Mouse (Mus musculus) intestine, embryonic 16.5 days (tissue): ENCODE measurements at regions not wholly inside any gene's neighbourhood (a gene's known extent, or its start where the extent isn't known, plus 50 kb on each side); places are given as distances from the start of the nearest gene placed in this dataset.
"Not testable (repeated sequence)": the region's sequence is repeated elsewhere in the genome, so short reads cannot be mapped to it uniquely, and the experiment has no call there.

Source experiments
- ATAC-seq: fragments of 200-750 bp; cut with Nextera tagmentation; 2 replicates; pipeline ENCODE4 v1.8.0; 2017; ENCODE audit warnings: moderate TSS enrichment, moderate library complexity
- H3K27ac ChIP-seq: fragments of 300-500 bp; sonication (generic); 2 replicates; pipeline ENCODE4 v1.5.1; 2014; ENCODE audit warnings: mild to moderate bottlenecking, low read length
- H3K27me3 ChIP-seq: fragments of 300-500 bp; sonication (generic); replicated peaks from 2 replicates; pipeline ENCODE4 v1.6.1; 2014; ENCODE audit warnings: low read length, control low read depth, mixed read lengths; ENCODE audit not compliant: control insufficient read depth, insufficient read depth
- H3K36me3 ChIP-seq: fragments of 300-500 bp; sonication (generic); 2 replicates; pipeline ENCODE4 v1.6.1; 2014; ENCODE audit warnings: low read length, control low read depth; ENCODE audit not compliant: control insufficient read depth, insufficient read depth
- H3K4me1 ChIP-seq: fragments of 300-500 bp; sonication (generic); 2 replicates; pipeline ENCODE4 v1.6.1; 2014; ENCODE audit warnings: low read length, control low read depth, mixed read lengths; ENCODE audit not compliant: control insufficient read depth, insufficient read depth
- H3K4me2 ChIP-seq: fragments of 300-500 bp; sonication (generic); 2 replicates; pipeline ENCODE4 v1.6.1; 2014; ENCODE audit warnings: low read depth, low read length, control low read depth
- H3K4me3 ChIP-seq: fragments of 300-500 bp; sonication (generic); 2 replicates; pipeline ENCODE4 v1.5.1; 2014; ENCODE audit warnings: mild to moderate bottlenecking, low read length
- H3K9ac ChIP-seq: fragments of 300-500 bp; sonication (generic); 2 replicates; pipeline ENCODE4 v1.6.1; 2014; ENCODE audit warnings: low read depth, low read length
- H3K9me3 ChIP-seq: fragments of 300-500 bp; sonication (generic); 2 replicates; pipeline ENCODE4 v1.6.1; 2016; ENCODE audit warnings: low read length, control low read depth; ENCODE audit not compliant: control insufficient read depth
- WGBS: fragments of 180-500 bp; shearing (Covaris S2); extraction: QIAGEN DNeasy Blood & Tissue Kit; methylation state at CpG from one replicate; pipeline ENCODE4 v1.1.7; 2014; 5-methylcytosine and 5-hydroxymethylcytosine counted together

DNA sequence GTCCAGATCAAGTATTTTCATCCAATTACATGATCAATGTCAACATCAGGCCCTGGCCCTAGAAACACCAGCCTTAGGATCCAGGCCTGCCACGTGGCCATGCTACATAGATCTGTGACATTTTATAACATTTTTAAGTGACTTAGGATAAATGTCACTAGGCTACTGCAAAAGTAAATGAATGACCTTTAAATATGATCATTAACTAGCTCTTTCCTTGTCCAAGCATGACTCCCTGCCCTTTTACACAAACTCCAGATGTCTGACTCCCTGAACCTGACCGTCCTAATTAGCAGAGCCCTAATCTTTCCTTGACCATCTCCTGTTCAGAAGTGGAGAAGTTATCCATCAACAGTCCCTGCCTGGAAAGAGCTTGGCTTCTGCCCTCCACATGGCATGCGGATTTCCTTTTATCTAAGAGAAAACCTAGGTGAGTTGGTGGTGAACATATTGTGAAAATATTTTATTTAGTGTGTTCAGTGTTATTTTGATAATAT lies 585.8 kb downstream of the Pdcd6ip start:
- Histone ChIP-seq H3K4me1 (no peaks in the 10 kb centered on the region; the same call in 1 of the 2 replicates), H3K4me2 (no peak overlapping the region), H3K9ac (no peak overlapping the region), H3K27me3 (no peaks in the 10 kb centered on the region), H3K36me3 (no peaks in the 10 kb centered on the region), H3K4me3 (no peak overlapping the region), H3K27ac (no peak overlapping the region), H3K9me3 (no peaks in the 10 kb centered on the region)
- no peak for ATAC-seq
- WGBS = 60% methylated on average over 3 of the region's 3 CpGs

DNA sequence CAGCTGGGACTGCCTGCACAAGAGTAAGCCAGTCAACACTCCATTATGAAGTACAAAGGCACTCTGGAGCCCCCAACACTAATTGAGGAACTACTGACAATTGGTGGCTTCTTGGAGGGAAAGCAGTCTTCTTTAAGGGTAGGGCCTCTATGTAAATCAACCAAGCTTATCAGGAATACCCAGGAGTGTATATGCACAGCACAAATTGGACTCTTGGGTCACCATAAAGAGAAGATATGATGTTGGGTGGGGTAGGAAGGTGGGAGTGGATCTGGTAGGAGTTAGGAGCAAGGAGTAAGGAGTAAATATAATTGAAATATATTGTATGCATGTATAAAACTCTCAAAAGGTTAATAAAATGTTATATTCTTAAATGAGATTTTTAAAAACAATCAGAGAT lies 587.7 kb downstream of the Pdcd6ip start:
- Histone ChIP-seq H3K27ac (no peak overlapping the region), H3K4me3 (no peak overlapping the region), H3K36me3 (no peaks in the 10 kb centered on the region), H3K4me2 (no peak overlapping the region), H3K27me3 (no peaks in the 10 kb centered on the region), H3K4me1 (no peaks in the 10 kb centered on the region; the same call in 1 of the 2 replicates), H3K9me3 (no peaks in the 10 kb centered on the region), H3K9ac (no peak overlapping the region)
- ATAC-seq = peak; percentile 69

DNA sequence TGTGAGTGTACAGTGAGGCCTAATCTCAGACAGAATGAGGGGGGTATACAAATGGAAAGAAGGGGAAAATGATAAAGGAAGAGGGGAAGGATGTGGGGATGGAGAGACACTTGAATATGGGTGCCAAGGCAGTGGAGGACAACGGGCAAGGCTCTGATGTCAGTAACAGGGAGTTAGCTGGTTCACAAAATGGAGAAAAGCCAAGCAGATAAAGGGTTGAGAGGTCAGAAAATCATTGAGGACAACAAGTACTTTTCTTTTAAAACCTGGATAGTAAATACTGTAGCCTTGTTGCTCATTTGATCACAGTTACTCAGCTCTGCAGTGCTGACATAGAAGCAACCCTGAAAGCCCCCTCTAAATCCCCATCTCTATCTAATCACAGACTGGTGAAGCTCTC lies 588.3 kb downstream of the Pdcd6ip start:
- Histone ChIP-seq H3K36me3 (no peaks in the 10 kb centered on the region), H3K4me2 (no peak overlapping the region), H3K27ac (no peak overlapping the region), H3K4me1 (no peaks in the 10 kb centered on the region; the same call in 1 of the 2 replicates), H3K9me3 (no peaks in the 10 kb centered on the region), H3K27me3 (no peaks in the 10 kb centered on the region), H3K9ac (no peak overlapping the region), H3K4me3 (no peak overlapping the region)
- no peak for ATAC-seq
- 78% methylated on average over 1 of the region's 1 CpGs for WGBS

DNA sequence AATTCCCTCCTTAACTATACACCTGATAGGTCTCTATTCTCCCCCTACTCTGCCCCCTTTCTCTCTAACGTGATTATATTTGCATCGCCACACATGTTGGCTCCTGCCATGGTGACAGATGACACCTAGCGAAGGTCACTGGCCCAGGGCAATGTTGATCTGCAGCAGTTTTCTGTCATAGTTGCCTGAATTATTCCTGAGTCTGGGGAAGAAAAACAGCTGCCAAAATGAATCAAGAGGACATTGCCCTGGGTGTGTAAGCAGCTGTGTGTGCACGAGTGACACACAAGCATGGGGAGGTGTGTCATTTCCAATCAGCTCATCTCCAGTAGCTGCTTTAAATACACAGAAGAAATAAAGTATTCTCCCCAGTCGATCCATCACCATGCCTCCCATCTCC lies 592.5 kb downstream of the Pdcd6ip start:
- Histone ChIP-seq H3K36me3 (no peaks in the 10 kb centered on the region), H3K4me2 (no peak overlapping the region), H3K9ac (no peak overlapping the region), H3K27me3 (no peaks in the 10 kb centered on the region), H3K4me1 (no peaks in the 10 kb centered on the region), H3K4me3 (no peak overlapping the region), H3K27ac (no peak overlapping the region), H3K9me3 (no peaks in the 10 kb centered on the region)
- 49% methylated on average over 5 of the region's 5 CpGs for WGBS
- no peak for ATAC-seq

DNA sequence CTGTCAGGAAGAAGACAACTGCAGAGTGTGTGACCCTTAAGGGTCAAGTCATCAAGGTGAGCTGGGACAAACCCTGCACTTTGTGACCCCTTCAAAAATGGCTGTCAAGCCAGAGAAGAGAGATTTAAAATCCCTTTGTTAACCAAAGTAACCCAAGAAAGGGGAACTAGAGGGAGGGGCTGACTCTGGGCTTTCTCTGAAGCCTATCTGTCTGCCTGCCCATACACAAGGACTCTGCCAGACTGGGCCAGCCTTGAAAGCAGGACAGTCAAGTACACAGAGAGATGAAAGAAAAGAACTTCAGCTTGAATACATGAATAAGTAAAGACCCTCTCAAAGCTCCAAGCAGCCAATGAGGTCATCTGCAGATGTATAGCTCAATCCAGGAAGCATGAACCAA lies 595.3 kb downstream of the Pdcd6ip start:
- Histone ChIP-seq H3K9me3 (no peaks in the 10 kb centered on the region), H3K36me3 (no peaks in the 10 kb centered on the region), H3K27ac (no peak overlapping the region), H3K4me2 (no peak overlapping the region), H3K9ac (no peak overlapping the region), H3K27me3 (no peaks in the 10 kb centered on the region), H3K4me1 (no peaks in the 10 kb centered on the region), H3K4me3 (no peak overlapping the region)
- no peak for ATAC-seq

DNA sequence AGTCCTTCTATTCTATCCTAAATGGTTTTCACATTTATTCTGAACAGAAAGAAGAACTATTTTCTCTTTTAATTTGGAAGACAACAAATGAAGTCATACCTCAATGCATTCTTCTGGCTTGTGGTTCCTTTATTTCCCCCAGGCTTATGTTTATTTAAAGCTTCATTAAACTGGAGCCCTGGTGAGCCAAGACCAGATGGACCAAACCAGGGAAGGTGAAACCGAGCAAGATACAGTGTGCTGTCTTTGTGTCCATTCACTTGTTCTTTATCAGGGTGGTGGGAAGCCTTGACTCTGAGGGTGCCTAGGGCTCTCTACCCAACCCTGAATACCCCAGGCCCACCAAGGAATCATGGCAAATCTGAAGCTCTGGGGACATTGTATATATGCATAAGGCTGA lies 606.3 kb downstream of the Pdcd6ip start:
- Histone ChIP-seq H3K4me3 (no peak overlapping the region), H3K9me3 (peaks cover 2% of the 10 kb centered on the region; the same call in 1 of the 2 replicates), H3K27me3 (no peaks in the 10 kb centered on the region), H3K9ac (no peak overlapping the region), H3K4me2 (no peak overlapping the region), H3K4me1 (no peaks in the 10 kb centered on the region), H3K36me3 (no peaks in the 10 kb centered on the region), H3K27ac (no peak overlapping the region)
- 73% methylated on average over 1 of the region's 1 CpGs for WGBS
- ATAC-seq = no peak

DNA sequence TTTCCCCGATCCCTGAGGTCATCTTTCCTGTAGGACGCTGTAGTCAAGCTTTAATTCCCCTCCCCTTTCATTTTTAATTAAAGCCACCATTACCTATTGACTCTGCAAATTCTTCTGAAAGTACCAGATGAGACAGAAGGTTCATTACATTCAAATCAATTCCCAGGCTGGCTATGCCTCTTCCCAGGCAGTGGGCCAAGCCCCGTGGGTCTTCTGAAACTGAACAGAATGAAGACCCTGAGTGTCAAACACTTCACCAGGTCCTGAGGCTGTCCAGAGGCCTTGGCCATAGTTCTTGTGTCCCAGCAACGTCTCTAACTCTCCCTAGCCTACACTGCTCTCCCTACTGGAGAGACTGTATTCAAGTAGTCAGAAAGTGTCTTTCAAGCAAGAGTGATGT lies 607.4 kb downstream of the Pdcd6ip start:
- 70% methylated on average over 4 of the region's 4 CpGs for WGBS
- H3K36me3 ChIP-seq = no peaks in the 10 kb centered on the region
- no peak overlapping the region for H3K4me2 ChIP-seq
- H3K9ac ChIP-seq = no peak overlapping the region
- H3K4me1 ChIP-seq = no peaks in the 10 kb centered on the region
- H3K27me3 ChIP-seq = no peaks in the 10 kb centered on the region
- no peak overlapping the region for H3K4me3 ChIP-seq
- H3K9me3 ChIP-seq = peaks cover 5% of the 10 kb centered on the region; the same call in 1 of the 2 replicates
- ATAC-seq = no peak
- H3K27ac ChIP-seq = no peak overlapping the region

DNA sequence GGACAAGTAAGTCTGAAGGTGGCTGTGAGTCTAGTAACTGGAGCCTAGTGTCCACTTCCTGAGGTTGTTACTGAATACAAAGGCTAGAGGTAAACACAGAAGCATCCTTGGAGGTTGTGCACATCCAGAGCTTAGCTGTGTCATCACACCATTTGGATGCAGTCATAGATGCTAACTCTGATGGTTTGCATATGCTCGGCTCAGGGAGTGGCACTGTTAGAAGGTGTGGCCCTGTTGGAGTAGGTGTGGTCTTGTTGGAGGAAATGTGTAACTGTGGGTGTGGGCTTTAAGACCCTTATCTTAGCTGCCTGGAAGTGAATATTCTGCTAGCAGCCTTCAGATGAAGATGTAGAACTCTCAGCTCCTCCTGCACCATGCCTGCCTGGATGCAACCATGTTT lies 612.6 kb downstream of the Pdcd6ip start:
- not testable (repeated sequence) for H3K9me3 ChIP-seq, H3K27ac ChIP-seq, H3K9ac ChIP-seq, H3K4me3 ChIP-seq, H3K4me2 ChIP-seq, ATAC-seq, H3K36me3 ChIP-seq, H3K4me1 ChIP-seq, H3K27me3 ChIP-seq
- WGBS = 82% methylated on average over 1 of the region's 1 CpGs

DNA sequence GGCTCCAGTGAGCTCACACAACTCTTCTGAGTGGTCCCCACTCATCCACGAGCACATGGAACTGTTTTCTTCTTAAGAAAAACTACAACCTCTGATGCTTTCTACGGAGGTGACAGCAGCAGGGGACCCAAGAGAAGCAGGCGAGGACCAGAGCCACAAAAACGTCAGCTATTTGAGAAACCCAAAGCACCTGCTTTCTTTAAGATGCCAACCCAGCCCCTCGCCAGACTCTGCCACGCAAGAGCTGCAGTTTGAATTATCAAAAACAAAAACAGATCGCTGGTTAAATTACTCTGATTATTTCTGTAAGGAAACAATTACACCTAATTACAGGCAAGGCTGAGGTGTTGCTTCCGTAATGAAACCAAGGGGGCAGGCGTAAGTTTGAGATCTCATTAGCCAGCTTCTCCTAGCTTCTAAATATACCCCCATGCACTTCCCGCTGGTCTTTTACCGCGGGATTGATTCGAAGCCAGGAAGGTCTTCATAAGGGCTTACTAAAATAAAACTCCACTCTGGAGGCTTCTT lies 614.1 kb downstream of the Pdcd6ip start:
- 78% methylated on average over 13 of the region's 13 CpGs for WGBS
- ATAC-seq = no peak
- Histone ChIP-seq H3K36me3 (no peaks in the 10 kb centered on the region), H3K27ac (no peak overlapping the region), H3K27me3 (no peaks in the 10 kb centered on the region), H3K4me3 (no peak overlapping the region), H3K4me1 (no peaks in the 10 kb centered on the region), H3K4me2 (no peak overlapping the region), H3K9ac (no peak overlapping the region), H3K9me3 (peaks cover 5% of the 10 kb centered on the region; the same call in 1 of the 2 replicates)

DNA sequence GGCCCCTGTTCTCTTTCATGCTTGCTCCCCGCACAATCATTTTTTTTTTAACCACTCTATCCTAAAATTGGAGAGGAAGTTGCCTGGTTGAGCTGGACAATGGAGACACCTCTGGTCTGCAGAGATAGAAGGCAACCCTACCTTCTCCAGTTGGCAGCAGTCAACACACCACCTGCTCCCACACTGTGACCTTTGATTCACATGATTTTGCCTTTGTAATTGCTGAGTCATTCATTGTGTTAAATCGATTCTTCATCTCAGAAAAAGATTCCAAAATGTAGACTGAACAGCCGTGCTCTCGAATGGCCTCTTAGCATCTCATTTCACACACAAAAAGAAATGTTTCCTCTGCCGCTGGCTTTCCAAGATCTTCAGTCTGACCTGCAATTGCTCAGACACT lies 616.2 kb downstream of the Pdcd6ip start:
- Histone ChIP-seq H3K27me3 (no peaks in the 10 kb centered on the region), H3K36me3 (no peaks in the 10 kb centered on the region), H3K9me3 (peaks cover 5% of the 10 kb centered on the region; the same call in 1 of the 2 replicates), H3K4me3 (no peak overlapping the region), H3K4me2 (no peak overlapping the region), H3K4me1 (no peaks in the 10 kb centered on the region), H3K9ac (no peak overlapping the region), H3K27ac (no peak overlapping the region)
- WGBS = 87% methylated on average over 5 of the region's 5 CpGs
- no peak for ATAC-seq
